Mouse (Mus musculus) MEL (cell line): Measurements from ENCODE around the gene Ndufb4. TPM values are rescaled to one million over a fixed set of nuclear protein-coding genes. Genes with fewer than 3 reads are reported as not detected.
A peak's percentile ranks its signal among the peaks of the same experiment; 100 is the strongest.

Experiments
- DNase-seq: peaks from one replicate; pipeline ENCODE4 v3.0.0; 2011; ENCODE audit warnings: low read depth, low spot score
- H3K27ac ChIP-seq: 2 replicates; pipeline ENCODE4 v1.5.1; 2012; ENCODE audit warnings: low read depth, mild to moderate bottlenecking, control low read depth, low read length, moderate library complexity; ENCODE audit not compliant: control insufficient read depth
- H3K27me3 ChIP-seq, 2 experiments: fragments of 150-350 bp in 1 of 2; sonication (generic) in 1 of 2; 2 replicates each; pipeline ENCODE4 v1.6.1; 2012; ENCODE audit warnings: low read length in 2 of 2, mild to moderate bottlenecking in 2 of 2, improper control_type of control experiment in 1 of 2, moderate library complexity in 1 of 2; ENCODE audit not compliant: insufficient read depth in 2 of 2, control insufficient read depth in 1 of 2
- H3K36me3 ChIP-seq, 2 experiments: 2 replicates each; pipeline ENCODE4 v1.6.1; 2012 to 2014; ENCODE audit warnings: low read length in 2 of 2, improper control_type of control experiment in 1 of 2, inconsistent platforms in 1 of 2, mild to moderate bottlenecking in 1 of 2; ENCODE audit not compliant: insufficient read depth in 2 of 2, control insufficient read depth in 1 of 2
- H3K4me1 ChIP-seq, 2 experiments: fragments of 150-350 bp in 1 of 2; sonication (generic) in 1 of 2; 2 replicates each; pipeline ENCODE4 v1.6.1; 2012; ENCODE audit warnings: low read length in 2 of 2, improper control_type of control experiment in 1 of 2, mild to moderate bottlenecking in 1 of 2; ENCODE audit not compliant: insufficient read depth in 2 of 2, control insufficient read depth in 1 of 2
- H3K4me3 ChIP-seq, 2 experiments: fragments of 150-350 bp in 1 of 2; sonication (generic) in 1 of 2; 2 replicates each; pipeline ENCODE4 v1.5.1; 2012; ENCODE audit warnings: low read depth in 2 of 2, low read length in 2 of 2, mild to moderate bottlenecking in 2 of 2, moderate library complexity in 2 of 2, control low read depth in 1 of 2, improper control_type of control experiment in 1 of 2; ENCODE audit not compliant: control insufficient read depth in 1 of 2, insufficient read depth in 1 of 2
- H3K79me2 ChIP-seq: 2 replicates; pipeline ENCODE4 v1.6.1; 2012; ENCODE audit warnings: mild to moderate bottlenecking, low read length, moderate library complexity; ENCODE audit not compliant: control insufficient read depth, poor library complexity, insufficient read depth
- H3K9ac ChIP-seq: 2 replicates; pipeline ENCODE4 v1.6.1; 2012; ENCODE audit warnings: low read depth, mild to moderate bottlenecking, control low read depth, low read length, moderate library complexity; ENCODE audit not compliant: control insufficient read depth, poor library complexity, severe bottlenecking
- H3K9me3 ChIP-seq: fragments of 150-350 bp; sonication (generic); replicated peaks from 2 replicates; pipeline ENCODE4 v1.6.1; 2012; ENCODE audit warnings: mild to moderate bottlenecking, low read length, improper control_type of control experiment, moderate library complexity; ENCODE audit not compliant: insufficient read depth
- BHLHE40 ChIP-seq: IDR thresholded peaks from 2 replicates; pipeline ENCODE4 v1.6.1; 2012; ENCODE audit warnings: low read depth, mild to moderate bottlenecking, inconsistent platforms, low read length, improper control_type of control experiment, borderline replicate concordance
- CHD1 ChIP-seq: IDR thresholded peaks from 2 replicates; pipeline ENCODE4 v1.6.1; 2012; ENCODE audit warnings: low read depth, mild to moderate bottlenecking, inconsistent platforms, low read length, improper control_type of control experiment
- CHD2 ChIP-seq: IDR thresholded peaks from 2 replicates; pipeline ENCODE4 v1.6.1; 2011; ENCODE audit warnings: low read length, improper control_type of control experiment
- CTCF ChIP-seq, 3 experiments: IDR thresholded peaks in 2 of 3; conservative IDR thresholded peaks in 1 of 3; 2 replicates each; pipeline ENCODE4 v1.5.1; 2011 to 2012; ENCODE audit warnings: low read length in 3 of 3, low read depth in 2 of 3, mild to moderate bottlenecking in 2 of 3, improper control_type of control experiment in 1 of 3, inconsistent platforms in 1 of 3, mixed read lengths in 1 of 3, moderate library complexity in 1 of 3; ENCODE audit not compliant: control insufficient read depth in 1 of 3, insufficient read depth in 1 of 3, poor library complexity in 1 of 3, severe bottlenecking in 1 of 3
- E2F4 ChIP-seq: IDR thresholded peaks from 2 replicates; pipeline ENCODE4 v1.6.1; 2011; ENCODE audit warnings: low read depth, low read length, improper control_type of control experiment, borderline replicate concordance
- ELF1 ChIP-seq: IDR thresholded peaks from 2 replicates; pipeline ENCODE4 v1.6.1; 2014; ENCODE audit warnings: low read depth, mild to moderate bottlenecking, inconsistent platforms, low read length, improper control_type of control experiment, moderate library complexity
- EP300 ChIP-seq, 2 experiments: IDR thresholded peaks; 2 replicates each; pipeline ENCODE4 v1.6.1; 2011; ENCODE audit warnings: improper control_type of control experiment in 2 of 2, low read length in 2 of 2, low read depth in 1 of 2, mild to moderate bottlenecking in 1 of 2
- ETS1 ChIP-seq: IDR thresholded peaks from 2 replicates; pipeline ENCODE4 v1.6.1; 2012; ENCODE audit warnings: low read depth, mild to moderate bottlenecking, inconsistent platforms, low read length, improper control_type of control experiment, moderate library complexity
- GATA1 ChIP-seq: IDR thresholded peaks from 2 replicates; pipeline ENCODE4 v1.6.1; 2011; ENCODE audit warnings: low read depth, low read length, improper control_type of control experiment
- KAT2A ChIP-seq: conservative IDR thresholded peaks from 2 replicates; pipeline ENCODE4 v1.6.1; 2012; ENCODE audit warnings: low read depth, low read length, improper control_type of control experiment, inconsistent platforms
- MAX ChIP-seq: IDR thresholded peaks from 2 replicates; pipeline ENCODE4 v1.6.1; 2011; ENCODE audit warnings: low read length, improper control_type of control experiment
- MEF2A ChIP-seq: IDR thresholded peaks from 2 replicates; pipeline ENCODE4 v1.6.1; 2014; ENCODE audit warnings: low read depth, mild to moderate bottlenecking, inconsistent platforms, low read length, improper control_type of control experiment; ENCODE audit not compliant: poor library complexity, insufficient replicate concordance, severe bottlenecking; ENCODE audit errors: extremely low read depth
- MXI1 ChIP-seq: IDR thresholded peaks from 2 replicates; pipeline ENCODE4 v1.6.1; 2011; ENCODE audit warnings: mild to moderate bottlenecking, low read depth, low read length, improper control_type of control experiment
- MYB ChIP-seq: IDR thresholded peaks from 2 replicates; pipeline ENCODE4 v1.6.1; 2011; ENCODE audit warnings: mild to moderate bottlenecking, low read depth, low read length, improper control_type of control experiment
- MYC ChIP-seq: IDR thresholded peaks from 2 replicates; pipeline ENCODE4 v1.6.1; 2011; ENCODE audit warnings: low read depth, mild to moderate bottlenecking, low read length, improper control_type of control experiment, moderate library complexity
- NRF1 ChIP-seq: IDR thresholded peaks from 2 replicates; pipeline ENCODE4 v1.6.1; 2014; ENCODE audit warnings: low read depth, mild to moderate bottlenecking, inconsistent platforms, low read length, improper control_type of control experiment, moderate library complexity; ENCODE audit not compliant: poor library complexity, insufficient read depth, severe bottlenecking
- POLR2AphosphoS5 ChIP-seq: IDR thresholded peaks from 2 replicates; pipeline ENCODE4 v1.6.1; 2012; ENCODE audit warnings: low read depth, borderline replicate concordance, mild to moderate bottlenecking, inconsistent platforms, low read length, moderate library complexity, mixed read lengths
- RAD21 ChIP-seq: IDR thresholded peaks from 2 replicates; pipeline ENCODE4 v1.6.1; 2011; ENCODE audit warnings: mild to moderate bottlenecking, low read depth, low read length, improper control_type of control experiment
- RCOR1 ChIP-seq: IDR thresholded peaks from 2 replicates; pipeline ENCODE4 v1.6.1; 2012; ENCODE audit warnings: low read depth, mild to moderate bottlenecking, inconsistent platforms, low read length, improper control_type of control experiment
- SIN3A ChIP-seq: IDR thresholded peaks from 2 replicates; pipeline ENCODE4 v1.6.1; 2012; ENCODE audit warnings: low read length, improper control_type of control experiment, inconsistent platforms
- SMC3 ChIP-seq: IDR thresholded peaks from 2 replicates; pipeline ENCODE4 v1.6.1; 2011; ENCODE audit warnings: low read depth, low read length, improper control_type of control experiment
- TAL1 ChIP-seq: IDR thresholded peaks from 2 replicates; pipeline ENCODE4 v1.6.1; 2012; ENCODE audit warnings: mild to moderate bottlenecking, inconsistent platforms, low read length, moderate library complexity, mixed read lengths
- TBP ChIP-seq: IDR thresholded peaks from 2 replicates; pipeline ENCODE4 v1.8.0; 2011; ENCODE audit warnings: low read depth, low read length, improper control_type of control experiment
- TCF12 ChIP-seq: IDR thresholded peaks from 2 replicates; pipeline ENCODE4 v1.6.1; 2014; ENCODE audit warnings: low read depth, mild to moderate bottlenecking, inconsistent platforms, low read length, improper control_type of control experiment, moderate library complexity
- USF1 ChIP-seq: IDR thresholded peaks from 2 replicates; pipeline ENCODE4 v1.6.1; 2014; ENCODE audit warnings: low read depth, mild to moderate bottlenecking, inconsistent platforms, low read length, improper control_type of control experiment, moderate library complexity
- USF2 ChIP-seq, 2 experiments: IDR thresholded peaks; 2 replicates each; pipeline ENCODE4 v1.6.1; 2011 to 2012; ENCODE audit warnings: improper control_type of control experiment in 2 of 2, low read length in 2 of 2, borderline replicate concordance in 1 of 2, inconsistent platforms in 1 of 2, low read depth in 1 of 2, mild to moderate bottlenecking in 1 of 2; ENCODE audit not compliant: insufficient read depth in 1 of 2
- ZMIZ1 ChIP-seq: IDR thresholded peaks from 2 replicates; pipeline ENCODE4 v1.6.1; 2012; ENCODE audit warnings: low read depth, mild to moderate bottlenecking, inconsistent platforms, low read length, improper control_type of control experiment, moderate library complexity
- ZNF384 ChIP-seq: IDR thresholded peaks from 2 replicates; pipeline ENCODE4 v1.6.1; 2012; ENCODE audit warnings: low read depth, mild to moderate bottlenecking, inconsistent platforms, low read length, improper control_type of control experiment
- polyA plus RNA-seq, 2 experiments: library from polyadenylated mRNA; stranded (reverse) in 1 of 2; unstranded in 1 of 2; fragments of >175 nt in 1 of 2; fragments of >200 nt in 1 of 2; gene quantifications; 2 replicates each; pipeline versions ENCODE4 v1.2.1 to v1.2.4; 2012; ENCODE audit warnings: low replicate concordance in 2 of 2, low read depth in 1 of 2; ENCODE audit not compliant: insufficient read length in 2 of 2, insufficient read depth in 1 of 2, missing spikeins in 1 of 2
- total RNA-seq: library from RNA; depleted of rRNA; stranded (reverse); fragments of 300-350 nt; gene quantifications from 2 replicates; pipeline ENCODE4 v1.2.3, GENCODE M21; 2012

Gene Ndufb4
- total and polyA plus RNA-seq, 3 experiments = 28.9 to 48.0 TPM; not detected in 1

- TF ChIP-seq E2F4 = no peak
Observed at GRCm38 (mm10) chr16:37690465-37690864, 36.2 kb upstream of the Ndufb4 start (continued).

DNA sequence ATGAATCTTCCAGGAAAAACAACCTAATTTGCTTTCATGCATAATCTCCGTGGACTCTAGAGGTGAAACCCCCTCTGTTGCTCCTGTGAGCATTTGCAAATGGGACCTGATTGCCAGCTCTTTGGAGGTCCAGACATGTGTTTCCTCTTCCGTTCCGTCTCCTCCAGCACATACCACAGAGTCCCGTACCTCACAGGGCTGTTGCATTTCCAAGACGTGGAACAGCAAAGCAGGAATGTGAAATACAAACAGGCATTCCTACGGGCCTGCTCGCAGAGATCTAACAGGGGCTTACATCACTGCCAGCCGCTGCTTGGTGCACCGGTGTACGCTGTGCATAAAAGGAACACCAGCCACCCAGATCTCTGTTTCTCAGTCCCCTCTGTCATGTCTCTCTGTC, 35.7 kb upstream of the Ndufb4 start:
- peaks cover 0 to 3% of the 10 kb centered on the region in 2 experiments; a peak in 3 of 4 replicates for H3K27me3 ChIP-seq
- no peak overlapping the region for H3K9ac ChIP-seq
- TF ChIP-seq ETS1 = no peak
- no peak for TF ChIP-seq CTCF (IDR thresholded peaks at IDR 0.05 in 2 of 3, conservative IDR thresholded peaks at IDR 0.05 in 1 of 3; ENCODE audit: control insufficient read depth in 1 of 3, insufficient read depth in 1 of 3, low read depth in 2 of 3, low read length in 3 of 3, poor library complexity in 1 of 3, severe bottlenecking in 1 of 3)
- TF ChIP-seq SIN3A = no peak
- no peak for TF ChIP-seq POLR2AphosphoS5
- no peak for TF ChIP-seq ZMIZ1
- TF ChIP-seq TAL1 = no peak
- no peak for TF ChIP-seq ELF1
- TF ChIP-seq BHLHE40 = no peak
- no peak for TF ChIP-seq ZNF384
- no peak for TF ChIP-seq CHD2
- H3K9me3 ChIP-seq = no peaks in the 10 kb centered on the region
- no peak for DNase-seq
- no peak overlapping the region for H3K4me3 ChIP-seq
- H3K4me1 ChIP-seq = peaks cover 10 to 32% of the 10 kb centered on the region in 2 experiments
- H3K36me3 ChIP-seq = peaks cover 0 to 24% of the 10 kb centered on the region in 2 experiments; a peak in 2 of 4 replicates
- H3K79me2 ChIP-seq = no peaks in the 10 kb centered on the region; the same call in 1 of the 2 replicates
- no peak overlapping the region for H3K27ac ChIP-seq

GRCm38 (mm10) chr16:37689251-37689926, 35.1 kb upstream of the Ndufb4 start:
- Histone ChIP-seq H3K27ac (peak overlapping the region; percentile 67), H3K9ac (peak overlapping the region; percentile 40), H3K36me3 (peaks cover 0 to 24% of the 10 kb centered on the region in 2 experiments; a peak in 2 of 4 replicates), H3K79me2 (peaks cover 1% of the 10 kb centered on the region; the same call in 1 of the 2 replicates), H3K4me1 (peaks cover 10 to 32% of the 10 kb centered on the region in 2 experiments), H3K4me3 (peak overlapping the region; percentile 17 to 50; a peak in 3 of 4 replicates), H3K27me3 (peaks cover 0 to 3% of the 10 kb centered on the region in 2 experiments; a peak in 3 of 4 replicates), H3K9me3 (no peaks in the 10 kb centered on the region)
- peak; percentile 96 for DNase-seq
- TF ChIP-seq RAD21 (no peak), KAT2A (no peak), USF1 (peak; percentile 23; the same call in 1 of the 2 replicates), MEF2A (0 out of 2 replicates have a peak, but pooled peaks have one; percentile 25), TCF12 (no peak), RCOR1 (peak; percentile 31; the same call in 1 of the 2 replicates), MYC (peak; percentile 74; the same call in 1 of the 2 replicates), GATA1 (no peak), NRF1 (no peak), EP300 (IDR thresholded peaks at IDR 0.05; ENCODE audit: low read depth in 1 of 2, low read length in 2 of 2) (peak; percentile 22 to 44; a peak in 2 of 4 replicates), MXI1 (peak; percentile 42; the same call in 1 of the 2 replicates), SMC3 (no peak), MYB (no peak), MAX (peak; percentile 45), TBP (peak; percentile 93), USF2 (IDR thresholded peaks at IDR 0.05; ENCODE audit: borderline replicate concordance in 1 of 2, insufficient read depth in 1 of 2, low read depth in 1 of 2, low read length in 2 of 2) (no peak), CHD1 (no peak), CHD2 (peak; percentile 53; the same call in 1 of the 2 replicates)
